Mouse (Mus musculus) forebrain, embryonic 12.5 days (tissue): ENCODE measurements around the gene Myom3. TPM values are rescaled to one million over a fixed set of nuclear protein-coding genes. Genes with fewer than 3 reads are reported as not detected.
"Not testable (repeated sequence)": the region's sequence is repeated elsewhere in the genome, so short reads cannot be mapped to it uniquely, and the experiment has no call there.

Experiments
- ATAC-seq: fragments of 200-750 bp; cut with Nextera tagmentation; 2 replicates; pipeline ENCODE4 v1.8.0; 2017; ENCODE audit warnings: moderate TSS enrichment; ENCODE audit not compliant: low FRiP score
- H3K27ac ChIP-seq: fragments of 300-500 bp; sonication (generic); 2 replicates; pipeline ENCODE4 v1.5.1; 2016; ENCODE audit warnings: mild to moderate bottlenecking
- H3K27me3 ChIP-seq: fragments of 300-500 bp; sonication (generic); 2 replicates; pipeline ENCODE4 v1.6.1; 2016; ENCODE audit warnings: mild to moderate bottlenecking
- H3K36me3 ChIP-seq: fragments of 300-500 bp; sonication (generic); replicated peaks from 2 replicates; pipeline ENCODE4 v1.6.1; 2016; ENCODE audit warnings: mild to moderate bottlenecking
- H3K4me1 ChIP-seq: fragments of 300-500 bp; sonication (generic); 2 replicates; pipeline ENCODE4 v1.6.1; 2016
- H3K4me2 ChIP-seq: fragments of 300-500 bp; sonication (generic); 2 replicates; pipeline ENCODE4 v1.6.1; 2016; ENCODE audit warnings: mild to moderate bottlenecking, moderate library complexity
- H3K4me3 ChIP-seq: fragments of 300-500 bp; sonication (generic); replicated peaks from 2 replicates; pipeline ENCODE4 v1.5.1; 2016; ENCODE audit warnings: mild to moderate bottlenecking
- H3K9ac ChIP-seq: fragments of 300-500 bp; sonication (generic); 2 replicates; pipeline ENCODE4 v1.6.1; 2016; ENCODE audit warnings: mild to moderate bottlenecking
- H3K9me3 ChIP-seq: fragments of 300-500 bp; sonication (generic); 2 replicates; pipeline ENCODE4 v1.6.1; 2016
- WGBS: fragments of 180-500 bp; shearing (Covaris S2); methylation state at CpG from one replicate; pipeline ENCODE4 v1.1.7; 2016; 5-methylcytosine and 5-hydroxymethylcytosine counted together
- polyA plus RNA-seq: library from polyadenylated mRNA; unstranded; fragments of >200 nt; fragmentation: Nextera tagmentation; extraction: Ambion mirVana; gene quantifications from 2 replicates; pipeline ENCODE4 v1.2.1, GENCODE M21; 2016

The Myom3 gene
- polyA plus RNA-seq = 0.10 and 0.15 TPM in 2 replicates

- Histone ChIP-seq H3K27ac (no peak within 1 kb of the TSS), H3K9me3 (0 out of 2 replicates have a peak, but pooled peaks cover under 1% of the 10 kb centered on the region), H3K4me3 (no peak within 1 kb of the TSS), H3K27me3 (peaks cover 18% of the 10 kb centered on the region), H3K4me1 (peaks cover 12% of the 10 kb centered on the region), H3K9ac (no peak within 1 kb of the TSS), H3K36me3 (no peaks in the 10 kb centered on the region), H3K4me2 (no peak within 1 kb of the TSS)
- 68% methylated on average over 10 of the region's 10 CpGs for WGBS
- ATAC-seq = no peak
These were observed at the start of gene Myom3 for GRCm38 (mm10) chr4:135759356-135759976. Gene Myom3, plus strand, starts transcription at chr4:135759715.

- H3K4me3 ChIP-seq = no peak overlapping the region
- H3K9me3 ChIP-seq = no peaks in the 10 kb centered on the region
- no peaks in the 10 kb centered on the region for H3K36me3 ChIP-seq
- no peak overlapping the region for H3K9ac ChIP-seq
- H3K27me3 ChIP-seq = no peaks in the 10 kb centered on the region; the same call in 1 of the 2 replicates
- WGBS = 90% methylated on average over 3 of the region's 3 CpGs
- H3K27ac ChIP-seq = no peak overlapping the region
- no peak overlapping the region for H3K4me2 ChIP-seq
- no peaks in the 10 kb centered on the region for H3K4me1 ChIP-seq
- no peak for ATAC-seq
These were observed 49.1 kb upstream of the Myom3 start for GRCm38 (mm10) chr4:135710392-135710791.

GRCm38 (mm10) chr4:135714776-135715175, 44.7 kb upstream of the Myom3 start:
- H3K27me3 ChIP-seq = no peaks in the 10 kb centered on the region
- H3K9ac ChIP-seq = no peak overlapping the region
- no peaks in the 10 kb centered on the region for H3K9me3 ChIP-seq
- 94% methylated on average over 8 of the region's 8 CpGs for WGBS
- no peak overlapping the region for H3K27ac ChIP-seq
- no peak for ATAC-seq
- no peaks in the 10 kb centered on the region for H3K4me1 ChIP-seq
- no peak overlapping the region for H3K4me3 ChIP-seq
- H3K36me3 ChIP-seq = no peaks in the 10 kb centered on the region
- H3K4me2 ChIP-seq = no peak overlapping the region

- H3K4me2 ChIP-seq, ATAC-seq, H3K4me1 ChIP-seq, H3K9ac ChIP-seq, H3K4me3 ChIP-seq, H3K27me3 ChIP-seq, H3K9me3 ChIP-seq, H3K36me3 ChIP-seq, H3K27ac ChIP-seq: not testable (repeated sequence)
- WGBS = 95% methylated on average over 11 of the region's 11 CpGs
These were observed 43.1 kb upstream of the Myom3 start for GRCm38 (mm10) chr4:135716438-135716837.

- no peak overlapping the region for H3K9ac ChIP-seq
- no peak overlapping the region for H3K27ac ChIP-seq
- H3K4me2 ChIP-seq = no peak overlapping the region
- no peaks in the 10 kb centered on the region for H3K36me3 ChIP-seq
- H3K4me3 ChIP-seq = no peak overlapping the region
- H3K4me1 ChIP-seq = 0 out of 2 replicates have a peak, but pooled peaks cover 3% of the 10 kb centered on the region
- H3K9me3 ChIP-seq = peaks cover 5% of the 10 kb centered on the region; the same call in 1 of the 2 replicates
- no peaks in the 10 kb centered on the region for H3K27me3 ChIP-seq
- WGBS = 82% methylated on average over 17 of the region's 17 CpGs
- ATAC-seq = no peak
These were observed 36.8 kb upstream of the Myom3 start for GRCm38 (mm10) chr4:135722540-135723290.

- Histone ChIP-seq H3K4me1 (0 out of 2 replicates have a peak, but pooled peaks cover 3% of the 10 kb centered on the region), H3K4me2 (no peak overlapping the region), H3K9me3 (no peaks in the 10 kb centered on the region), H3K27me3 (0 out of 2 replicates have a peak, but pooled peaks cover 3% of the 10 kb centered on the region), H3K27ac (no peak overlapping the region), H3K4me3 (no peak overlapping the region), H3K36me3 (no peaks in the 10 kb centered on the region), H3K9ac (no peak overlapping the region)
- ATAC-seq = no peak
- 79% methylated on average over 11 of the region's 11 CpGs for WGBS
These were observed 33.1 kb upstream of the Myom3 start for GRCm38 (mm10) chr4:135726416-135726815.

- H3K27me3 ChIP-seq = 0 out of 2 replicates have a peak, but pooled peaks cover 3% of the 10 kb centered on the region
- H3K4me2 ChIP-seq = no peak within 1 kb of the TSS
- 59% methylated on average over 14 of the region's 14 CpGs for WGBS
- H3K27ac ChIP-seq = no peak within 1 kb of the TSS
- no peaks in the 10 kb centered on the region for H3K4me1 ChIP-seq
- H3K36me3 ChIP-seq = no peaks in the 10 kb centered on the region
- no peak for ATAC-seq
- H3K9me3 ChIP-seq = no peaks in the 10 kb centered on the region
- no peak within 1 kb of the TSS for H3K9ac ChIP-seq
- no peak within 1 kb of the TSS for H3K4me3 ChIP-seq
These were observed 31.7 kb upstream of the Myom3 start, which contains the start of gene Il22ra1 for GRCm38 (mm10) chr4:135727817-135728216. Gene Il22ra1, plus strand, starts transcription at chr4:135728172.

- Histone ChIP-seq H3K4me3 (no peak overlapping the region), H3K4me2 (no peak overlapping the region), H3K27ac (no peak overlapping the region), H3K27me3 (0 out of 2 replicates have a peak, but pooled peaks cover 3% of the 10 kb centered on the region), H3K9ac (no peak overlapping the region), H3K36me3 (no peaks in the 10 kb centered on the region), H3K9me3 (no peaks in the 10 kb centered on the region), H3K4me1 (no peaks in the 10 kb centered on the region)
- WGBS = 78% methylated on average over 9 of the region's 9 CpGs
- ATAC-seq = no peak
These were observed 29.3 kb upstream of the Myom3 start for GRCm38 (mm10) chr4:135730204-135730603.

- no peak for ATAC-seq
- WGBS = 83% methylated on average over 8 of the region's 8 CpGs
- Histone ChIP-seq H3K4me1 (no peaks in the 10 kb centered on the region), H3K36me3 (no peaks in the 10 kb centered on the region), H3K9me3 (no peaks in the 10 kb centered on the region), H3K9ac (no peak overlapping the region), H3K27me3 (0 out of 2 replicates have a peak, but pooled peaks cover 3% of the 10 kb centered on the region), H3K4me3 (no peak overlapping the region), H3K4me2 (no peak overlapping the region), H3K27ac (no peak overlapping the region)
These were observed 28.6 kb upstream of the Myom3 start for GRCm38 (mm10) chr4:135730951-135731350.

- ATAC-seq = no peak
- 97% methylated on average over 14 of the region's 14 CpGs for WGBS
- H3K9ac ChIP-seq = no peak overlapping the region
These were observed 25.6 kb upstream of the Myom3 start for GRCm38 (mm10) chr4:135733901-135734300.

GRCm38 (mm10) chr4:135736903-135737302, 22.6 kb upstream of the Myom3 start:
- no peak overlapping the region for H3K4me3 ChIP-seq
- no peak overlapping the region for H3K27ac ChIP-seq
- WGBS = 85% methylated on average over 3 of the region's 3 CpGs
- H3K4me2 ChIP-seq = no peak overlapping the region
- ATAC-seq = no peak
- no peaks in the 10 kb centered on the region for H3K27me3 ChIP-seq
- no peaks in the 10 kb centered on the region for H3K9me3 ChIP-seq
- no peak overlapping the region for H3K9ac ChIP-seq
- no peaks in the 10 kb centered on the region for H3K36me3 ChIP-seq
- no peaks in the 10 kb centered on the region for H3K4me1 ChIP-seq

More at GRCm38 (mm10) chr4:135733901-135734300, 25.6 kb upstream of the Myom3 start:
- no peak overlapping the region for H3K4me2 ChIP-seq
- no peaks in the 10 kb centered on the region for H3K36me3 ChIP-seq
- H3K27me3 ChIP-seq = 0 out of 2 replicates have a peak, but pooled peaks cover 3% of the 10 kb centered on the region
- H3K4me3 ChIP-seq = no peak overlapping the region
- no peak overlapping the region for H3K27ac ChIP-seq
- no peaks in the 10 kb centered on the region for H3K9me3 ChIP-seq
- H3K4me1 ChIP-seq = no peaks in the 10 kb centered on the region

GRCm38 (mm10) chr4:135738237-135738636, 21.3 kb upstream of the Myom3 start:
- Histone ChIP-seq H3K27me3 (no peaks in the 10 kb centered on the region), H3K4me1 (no peaks in the 10 kb centered on the region)
- no peak for ATAC-seq

More at GRCm38 (mm10) chr4:135738237-135738636, 21.3 kb upstream of the Myom3 start:
- H3K4me2 ChIP-seq = no peak overlapping the region
- H3K36me3 ChIP-seq = no peaks in the 10 kb centered on the region
- 71% methylated on average over 5 of the region's 5 CpGs for WGBS
- no peak overlapping the region for H3K27ac ChIP-seq
- H3K4me3 ChIP-seq = no peak overlapping the region
- no peaks in the 10 kb centered on the region for H3K9me3 ChIP-seq
- H3K9ac ChIP-seq = no peak overlapping the region
